Mouse (Mus musculus) G1E (cell line): ENCODE results near the gene Kcnc4. TPM values are rescaled to one million over a fixed set of nuclear protein-coding genes. Genes with fewer than 3 reads are reported as not detected.

Experiments
- ATAC-seq: 2 replicates; pipeline ENCODE4 v1.8.0; 2016; ENCODE audit warnings: mild to moderate bottlenecking; ENCODE audit not compliant: insufficient number of reproducible peaks, poor library complexity, low FRiP score, severe bottlenecking; ENCODE audit errors: extremely low read depth
- DNase-seq: peaks from one replicate; pipeline ENCODE4 v3.0.0; 2012; ENCODE audit warnings: low spot score
- H3K27me3 ChIP-seq: 2 replicates; pipeline ENCODE4 v1.6.1; 2012; ENCODE audit warnings: mild to moderate bottlenecking, low read length, inconsistent platforms; ENCODE audit not compliant: insufficient read depth
- H3K36me3 ChIP-seq: replicated peaks from 2 replicates; pipeline ENCODE3; 2012; ENCODE audit warnings: mild to moderate bottlenecking, inconsistent platforms
- H3K4me1 ChIP-seq: 2 replicates; pipeline ENCODE4 v1.6.1; 2012; ENCODE audit warnings: low read depth, low read length, inconsistent platforms, mixed read lengths; ENCODE audit not compliant: insufficient read depth
- H3K4me3 ChIP-seq: 2 replicates; pipeline ENCODE4 v1.5.1; 2012; ENCODE audit warnings: low read depth, mild to moderate bottlenecking, inconsistent platforms, low read length, moderate library complexity, mixed read lengths
- H3K9me3 ChIP-seq: replicated peaks from 2 replicates; pipeline ENCODE4 v1.6.1; 2012; ENCODE audit warnings: inconsistent platforms
- CTCF ChIP-seq: IDR thresholded peaks from 2 replicates; pipeline ENCODE4 v1.5.1; 2012; ENCODE audit warnings: low read depth, low read length, inconsistent platforms, mixed read lengths
- GATA1 ChIP-seq: IDR thresholded peaks from 2 replicates; pipeline ENCODE4 v1.6.1; 2012; ENCODE audit warnings: borderline replicate concordance, low read length, inconsistent platforms, mixed read lengths
- GATA2 ChIP-seq: IDR thresholded peaks from 2 replicates; pipeline ENCODE4 v1.6.1; 2012; ENCODE audit warnings: low read depth, low read length, inconsistent platforms, borderline replicate concordance
- POLR2AphosphoS5 ChIP-seq: IDR thresholded peaks from 2 replicates; pipeline ENCODE4 v1.6.1; 2012; ENCODE audit warnings: low read depth, low read length, inconsistent platforms; ENCODE audit not compliant: insufficient replicate concordance
- TAL1 ChIP-seq: conservative IDR thresholded peaks from 2 replicates; pipeline ENCODE4 v1.6.1; 2012; ENCODE audit warnings: low read depth, low read length, inconsistent platforms, mixed read lengths
- polyA plus RNA-seq: library from polyadenylated mRNA; stranded (reverse); fragments of >175 nt; gene quantifications from 2 replicates; pipeline ENCODE4 v1.2.3, GENCODE M21; 2012
- total RNA-seq, 2 experiments: library from RNA; stranded (forward) in 1 of 2; stranded (reverse) in 1 of 2; fragments of 200-1000 nt in 1 of 2; fragments of >200 nt in 1 of 2; fragmentation: Nextera tagmentation in 1 of 2; gene quantifications; 2 replicates each; pipeline ENCODE4 v1.2.3; 2014 to 2017

The Kcnc4 gene
- total and polyA plus RNA-seq, 3 experiments: 0.11 TPM; not detected in 2

DNA sequence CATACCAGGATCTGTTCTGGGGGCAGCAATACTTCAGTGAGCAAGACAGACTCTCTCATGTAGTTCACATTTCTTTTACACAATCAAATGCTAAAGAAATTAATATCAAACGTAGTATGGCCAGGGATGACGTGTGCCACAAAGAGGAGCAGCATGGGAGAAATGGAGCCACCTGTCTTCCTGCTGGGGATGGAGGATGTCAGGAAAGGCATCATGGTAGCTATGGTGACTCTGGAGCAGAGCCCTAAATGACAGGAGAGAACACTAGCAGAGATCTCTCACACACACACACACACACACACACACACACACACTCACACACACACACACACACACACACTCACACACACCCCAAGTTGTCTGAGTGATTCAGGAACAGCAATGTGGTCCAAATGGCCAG is 44.4 kb upstream of the Kcnc4 start:
- Histone ChIP-seq H3K36me3 (no peaks in the 10 kb centered on the region), H3K9me3 (no peaks in the 10 kb centered on the region), H3K27me3 (peaks cover 2% of the 10 kb centered on the region; the same call in 1 of the 2 replicates), H3K4me3 (no peak overlapping the region), H3K4me1 (no peaks in the 10 kb centered on the region)
- ATAC-seq (no peak), DNase-seq (no peak)
- no peak for TF ChIP-seq GATA1
- TF ChIP-seq GATA2: no peak
- no peak for TF ChIP-seq POLR2AphosphoS5
- TF ChIP-seq CTCF: no peak
- no peak for TF ChIP-seq TAL1

DNA sequence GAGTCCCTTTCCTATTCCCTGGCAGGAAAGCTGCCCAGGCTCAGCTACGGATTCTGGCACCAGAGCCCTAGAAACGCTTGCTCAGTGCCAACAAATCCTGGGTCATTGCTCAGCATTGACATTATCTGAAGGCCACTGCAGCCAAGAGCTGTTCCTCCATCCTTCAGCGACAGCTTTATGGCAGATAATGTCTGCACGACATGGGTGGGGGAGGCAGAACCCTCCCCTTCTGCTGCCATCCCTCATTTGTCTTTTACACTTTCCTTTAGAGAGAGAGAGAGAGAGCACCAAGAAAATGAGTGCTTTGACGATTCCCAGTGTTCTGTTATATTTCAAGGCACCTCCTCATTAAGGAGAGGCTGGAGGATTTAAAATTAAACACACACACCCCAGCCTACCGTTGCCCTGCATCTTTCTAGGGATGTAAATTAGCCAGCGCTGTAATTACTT is 42.4 kb upstream of the Kcnc4 start:
- Histone ChIP-seq H3K4me3 (no peak overlapping the region), H3K27me3 (no peaks in the 10 kb centered on the region), H3K4me1 (no peaks in the 10 kb centered on the region), H3K36me3 (no peaks in the 10 kb centered on the region), H3K9me3 (no peaks in the 10 kb centered on the region)
- ATAC-seq: no peak
- DNase-seq: no peak
- TF ChIP-seq CTCF: no peak
- TF ChIP-seq GATA2: no peak
- TF ChIP-seq TAL1: no peak
- TF ChIP-seq GATA1: no peak
- no peak for TF ChIP-seq POLR2AphosphoS5

DNA sequence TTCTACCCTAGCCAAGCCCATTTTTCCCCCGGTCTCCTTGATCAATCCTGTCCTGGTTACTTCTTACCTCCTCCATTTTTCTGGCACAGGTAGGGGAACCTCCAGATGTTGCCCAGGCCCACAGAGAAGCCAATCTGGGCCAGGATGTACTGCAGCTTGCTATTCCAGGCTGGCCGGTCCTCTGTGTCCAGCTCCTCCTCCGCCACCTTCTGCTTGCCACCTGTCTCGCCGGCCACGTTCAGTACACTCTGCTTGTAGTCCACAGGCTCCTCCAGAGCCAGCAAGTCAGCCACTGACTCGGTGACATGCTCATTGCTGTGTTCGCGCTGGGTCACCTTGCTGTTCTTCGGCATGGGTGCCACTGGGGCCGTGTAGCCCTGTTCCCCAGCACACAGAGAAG is 40.9 kb upstream of the Kcnc4 start:
- no peak for TF ChIP-seq GATA1
- TF ChIP-seq POLR2AphosphoS5: no peak
- H3K4me3 ChIP-seq: no peak overlapping the region
- ATAC-seq: no peak

DNA sequence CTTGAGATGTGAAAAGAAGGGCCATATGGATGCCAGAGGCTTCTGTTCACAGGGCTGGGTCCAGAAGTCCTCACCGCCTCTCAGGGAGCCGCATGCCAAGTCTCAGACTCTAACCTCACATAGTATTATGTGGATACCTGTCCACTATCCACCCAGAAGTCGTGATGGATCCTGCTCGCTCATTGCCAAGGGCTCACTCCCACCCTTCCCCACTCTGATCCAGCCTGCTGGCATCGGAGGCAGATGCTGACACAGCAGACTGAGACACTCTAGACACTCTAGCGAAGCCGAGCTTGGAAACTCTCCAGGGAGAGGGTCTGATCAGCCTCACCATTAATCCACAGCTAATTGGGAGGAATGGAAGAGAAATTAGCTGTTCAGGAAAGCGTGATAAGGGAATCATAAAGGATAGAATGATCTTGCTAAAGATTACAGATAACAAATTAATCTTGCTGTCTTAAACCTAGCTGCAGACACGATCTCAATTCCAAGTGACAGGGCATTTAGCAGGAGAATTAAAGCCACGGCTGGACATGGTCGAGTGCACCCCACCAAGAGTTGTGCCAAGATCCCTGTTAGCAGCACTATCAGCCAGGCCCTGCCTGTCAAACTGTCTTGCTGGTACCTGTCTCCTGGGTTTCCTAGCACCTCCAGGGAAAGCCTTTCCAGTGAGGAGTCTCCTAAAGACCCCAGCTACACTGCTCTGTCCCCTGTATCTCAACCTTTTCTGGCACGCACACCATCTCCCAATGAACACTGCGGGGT is 36.9 kb upstream of the Kcnc4 start:
- Histone ChIP-seq H3K27me3 (peaks cover 2% of the 10 kb centered on the region; the same call in 1 of the 2 replicates), H3K36me3 (no peaks in the 10 kb centered on the region), H3K4me1 (no peaks in the 10 kb centered on the region), H3K4me3 (no peak overlapping the region), H3K9me3 (no peaks in the 10 kb centered on the region)
- no peak for ATAC-seq
- TF ChIP-seq POLR2AphosphoS5 (no peak), CTCF (no peak), TAL1 (no peak)
- DNase-seq: no peak

More for the DNA sequence above, 40.9 kb upstream of the Kcnc4 start:
- H3K27me3 ChIP-seq: no peaks in the 10 kb centered on the region
- H3K4me1 ChIP-seq: no peaks in the 10 kb centered on the region
- DNase-seq: no peak
- no peaks in the 10 kb centered on the region for H3K36me3 ChIP-seq
- H3K9me3 ChIP-seq: no peaks in the 10 kb centered on the region

DNA sequence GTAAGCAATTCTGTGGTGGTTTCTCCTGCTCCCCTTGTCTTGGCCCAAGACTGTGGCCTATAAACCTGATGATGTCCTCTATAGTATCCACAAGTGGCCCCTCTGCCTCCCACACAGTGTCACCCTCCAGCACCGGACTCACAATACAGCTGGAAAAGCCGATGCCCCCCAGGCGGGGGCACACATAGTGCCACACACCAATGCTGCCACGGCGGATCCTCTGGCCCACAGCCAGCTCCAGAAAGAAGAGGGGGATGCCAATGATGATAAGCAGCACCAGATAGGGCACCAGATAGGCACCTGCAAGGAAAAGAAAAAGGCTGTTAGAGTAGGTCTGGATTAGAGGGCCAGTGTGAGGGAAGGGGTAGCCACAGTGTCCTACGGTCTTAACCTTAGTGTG is 36.2 kb upstream of the Kcnc4 start:
- no peak for TF ChIP-seq POLR2AphosphoS5
- no peak for TF ChIP-seq TAL1
- TF ChIP-seq CTCF: no peak
- no peak for TF ChIP-seq GATA2
- no peak for TF ChIP-seq GATA1
- no peak for DNase-seq
- Histone ChIP-seq H3K9me3 (no peaks in the 10 kb centered on the region), H3K36me3 (no peaks in the 10 kb centered on the region), H3K4me1 (no peaks in the 10 kb centered on the region), H3K27me3 (peaks cover 2% of the 10 kb centered on the region; the same call in 1 of the 2 replicates), H3K4me3 (no peak overlapping the region)
- no peak for ATAC-seq

DNA sequence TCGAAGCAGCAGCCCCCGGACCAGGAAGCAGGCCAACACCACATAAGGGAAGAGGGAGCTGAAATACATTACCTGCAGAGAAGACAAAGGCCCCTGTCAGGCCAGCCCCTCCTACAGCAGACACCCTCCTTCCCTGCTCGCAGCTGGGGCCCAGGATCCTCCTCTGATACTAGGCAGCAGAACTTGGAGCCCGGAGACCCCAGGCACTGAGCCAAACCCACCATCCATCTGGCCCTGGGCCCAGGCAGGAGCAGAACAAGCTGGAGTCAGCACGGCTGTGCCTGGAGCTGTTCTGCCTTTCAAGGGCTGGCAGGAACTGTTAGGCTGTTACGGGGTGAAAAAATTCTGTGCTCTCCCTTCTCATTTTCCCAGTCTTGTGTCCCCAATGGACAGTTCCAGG is 32.1 kb upstream of the Kcnc4 start:
- no peak overlapping the region for H3K4me3 ChIP-seq
- no peaks in the 10 kb centered on the region for H3K9me3 ChIP-seq
- no peaks in the 10 kb centered on the region for H3K36me3 ChIP-seq
- peaks cover 2% of the 10 kb centered on the region; the same call in 1 of the 2 replicates for H3K27me3 ChIP-seq
- ATAC-seq (no peak), DNase-seq (no peak)
- no peaks in the 10 kb centered on the region for H3K4me1 ChIP-seq
- TF ChIP-seq TAL1 (no peak), GATA1 (no peak), GATA2 (no peak), CTCF (no peak), POLR2AphosphoS5 (no peak)

DNA sequence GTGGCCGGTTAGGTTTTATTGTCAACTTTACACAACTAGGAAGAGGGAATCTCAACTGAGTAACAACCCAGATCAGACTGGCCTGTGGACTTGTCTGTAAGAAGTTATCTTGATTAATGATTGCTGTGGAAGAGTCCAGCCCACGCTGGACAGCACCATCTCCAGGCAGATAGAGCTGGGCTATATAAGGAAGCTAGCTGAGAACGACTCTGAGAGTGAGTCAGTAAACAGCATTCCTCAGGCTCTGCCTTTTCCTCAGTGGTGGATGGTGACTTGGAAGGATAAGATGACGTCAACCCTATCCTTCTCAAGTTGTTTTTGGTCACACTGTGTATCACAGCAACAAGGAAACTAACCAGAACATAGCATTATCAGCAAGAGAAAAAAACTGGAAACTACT is 29.3 kb upstream of the Kcnc4 start:
- DNase-seq: no peak
- H3K4me3 ChIP-seq: no peak overlapping the region
- H3K4me1 ChIP-seq: no peaks in the 10 kb centered on the region
- no peak for TF ChIP-seq GATA1
- no peak for TF ChIP-seq GATA2
- TF ChIP-seq CTCF: no peak
- no peak for TF ChIP-seq TAL1
- no peak for TF ChIP-seq POLR2AphosphoS5
- peaks cover 2% of the 10 kb centered on the region; the same call in 1 of the 2 replicates for H3K27me3 ChIP-seq
- no peak for ATAC-seq
- H3K36me3 ChIP-seq: no peaks in the 10 kb centered on the region
- no peaks in the 10 kb centered on the region for H3K9me3 ChIP-seq
